ENCODE assay signal across 7 mouse cellular contexts in genomic region chr17:84179973-84180365, GRCm38 (mm10). TPM values are rescaled to one million over a fixed set of nuclear protein-coding genes. Genes with fewer than 3 reads are reported as not detected.
DNase-seq lines count a peak whose midpoint lies in the region; ATAC-seq and TF ChIP-seq lines count a peak whose summit lies in the region.

No protein-coding gene starts in this region.

- 76% methylated on average over 4 of the region's 4 CpGs for WGBS in liver, embryonic 11.5 days
- 43% methylated on average over 4 of the region's 4 CpGs for WGBS in bone marrow, adult 2 months
- WGBS in heart, embryonic 10.5 days, result 90% methylated on average over 4 of the region's 4 CpGs
- 70% methylated on average over 4 of the region's 4 CpGs for WGBS in liver, embryonic 12.5 days (ENCODE audit: insufficient replicate concordance)
- 89% methylated on average over 4 of the region's 4 CpGs for WGBS in midbrain, embryonic 14.5 days

- no peak overlapping the region; the same call in 1 of the 2 replicates for H3K9ac ChIP-seq in liver, embryonic 11.5 days (ENCODE audit: low read depth, low read length)
- peak overlapping the region; percentile 55 for H3K9ac ChIP-seq in liver, embryonic 12.5 days
- H3K9ac ChIP-seq in midbrain, embryonic 14.5 days (replicated peaks; ENCODE audit: low read length), result no peak overlapping the region; the same call in 1 of the 2 replicates

- H3K27ac ChIP-seq in liver, embryonic 11.5 days (ENCODE audit: low read depth, low read length), result peak overlapping the region; percentile 92
- H3K27ac ChIP-seq in bone marrow, adult 2 months (ENCODE audit: control insufficient read depth, insufficient read depth, low read depth, low read length, poor library complexity), result peak overlapping the region; percentile 97
- H3K27ac ChIP-seq in heart, embryonic 10.5 days, result peak overlapping the region; percentile 73; the same call in 1 of the 2 replicates
- H3K27ac ChIP-seq in liver, embryonic 12.5 days, result peak overlapping the region; percentile 88
- no peak overlapping the region for H3K27ac ChIP-seq in midbrain, embryonic 14.5 days (replicated peaks; ENCODE audit: low read depth, low read length)

- H3K27me3 ChIP-seq in liver, embryonic 11.5 days (replicated peaks; ENCODE audit: control insufficient read depth, insufficient read depth, low read length), result no peaks in the 10 kb centered on the region
- no peaks in the 10 kb centered on the region for H3K27me3 ChIP-seq in heart, embryonic 10.5 days (ENCODE audit: insufficient read depth, poor library complexity, severe bottlenecking)
- no peaks in the 10 kb centered on the region for H3K27me3 ChIP-seq in liver, embryonic 12.5 days (replicated peaks)
- no peaks in the 10 kb centered on the region for H3K27me3 ChIP-seq in midbrain, embryonic 14.5 days (ENCODE audit: control insufficient read depth, insufficient read depth, low read length)

- peaks cover 47% of the 10 kb centered on the region for H3K4me1 ChIP-seq in liver, embryonic 11.5 days (replicated peaks; ENCODE audit: control insufficient read depth, insufficient read depth, low read length)
- peaks cover 8% of the 10 kb centered on the region for H3K4me1 ChIP-seq in bone marrow, adult 2 months (ENCODE audit: control insufficient read depth, insufficient read depth, low read length)
- H3K4me1 ChIP-seq in heart, embryonic 10.5 days, result peaks cover 50% of the 10 kb centered on the region
- H3K4me1 ChIP-seq in liver, embryonic 12.5 days, result peaks cover 72% of the 10 kb centered on the region
- 0 out of 2 replicates have a peak, but pooled peaks cover 9% of the 10 kb centered on the region for H3K4me1 ChIP-seq in midbrain, embryonic 14.5 days (ENCODE audit: control insufficient read depth, insufficient read depth, low read length)

- H3K36me3 ChIP-seq in liver, embryonic 11.5 days (ENCODE audit: control insufficient read depth, insufficient read depth, low read length), result peaks cover 2% of the 10 kb centered on the region; the same call in 1 of the 2 replicates
- H3K36me3 ChIP-seq in heart, embryonic 10.5 days, result peaks cover 7% of the 10 kb centered on the region; the same call in 1 of the 2 replicates
- H3K36me3 ChIP-seq in liver, embryonic 12.5 days, result peaks cover 8% of the 10 kb centered on the region
- H3K36me3 ChIP-seq in midbrain, embryonic 14.5 days (ENCODE audit: control insufficient read depth, insufficient read depth, low read length), result no peaks in the 10 kb centered on the region

- no peaks in the 10 kb centered on the region for H3K9me3 ChIP-seq in liver, embryonic 11.5 days (ENCODE audit: control insufficient read depth, low read length)
- H3K9me3 ChIP-seq in heart, embryonic 10.5 days, result peaks cover 6% of the 10 kb centered on the region; the same call in 1 of the 2 replicates
- H3K9me3 ChIP-seq in liver, embryonic 12.5 days (replicated peaks), result peaks cover 6% of the 10 kb centered on the region; the same call in 1 of the 2 replicates
- H3K9me3 ChIP-seq in midbrain, embryonic 14.5 days (ENCODE audit: control insufficient read depth, low read length), result no peaks in the 10 kb centered on the region

- H3K4me2 ChIP-seq in liver, embryonic 11.5 days, result peak overlapping the region; percentile 71
- H3K4me2 ChIP-seq in liver, embryonic 12.5 days, result peak overlapping the region; percentile 79; the same call in 1 of the 2 replicates
- H3K4me2 ChIP-seq in midbrain, embryonic 14.5 days (ENCODE audit: low read length), result no peak overlapping the region

- DNase-seq in liver, embryonic 11.5 days (ENCODE audit: low spot score), result peak; percentile 31
- DNase-seq in liver, result no peak
- DNase-seq in heart, embryonic 10.5 days (ENCODE audit: low spot score), result no peak
- DNase-seq in layer of hippocampus, adult 9-10 months (ENCODE audit: low spot score), result no peak
- DNase-seq in midbrain, embryonic 14.5 days, result no peak

- no peak for TF ChIP-seq CTCF in bone marrow, adult 2 months (IDR thresholded peaks at IDR 0.05; ENCODE audit: control insufficient read depth, insufficient read depth, low read length)

- no peak for ATAC-seq in liver, embryonic 11.5 days (replicated peaks; ENCODE audit: low FRiP score)
- no peak for ATAC-seq in liver, embryonic 12.5 days
- ATAC-seq in midbrain, embryonic 14.5 days (ENCODE audit: low FRiP score, low TSS enrichment), result no peak

- no peak for TF ChIP-seq POLR2A in bone marrow, adult 2 months (IDR thresholded peaks at IDR 0.05; ENCODE audit: borderline replicate concordance, control insufficient read depth, low read depth, low read length)

- no peak overlapping the region for H3K4me3 ChIP-seq in liver, embryonic 11.5 days (ENCODE audit: low read depth, low read length)
- no peak overlapping the region for H3K4me3 ChIP-seq in bone marrow, adult 2 months (replicated peaks; ENCODE audit: control insufficient read depth, low read depth, low read length)
- H3K4me3 ChIP-seq in heart, embryonic 10.5 days, result no peak overlapping the region
- no peak overlapping the region for H3K4me3 ChIP-seq in liver, embryonic 12.5 days
- H3K4me3 ChIP-seq in midbrain, embryonic 14.5 days (replicated peaks; ENCODE audit: low read depth, low read length), result no peak overlapping the region

RNA-seq across cellular contexts. Expression of gene Zfp36l2, which starts 7.8 kb away (rescaled TPM):
- 24.7 and 26.7 TPM in 2 replicates for polyA plus RNA-seq in liver, embryonic 11.5 days (2014; fragmentation: Nextera tagmentation; extraction: Ambion mirVana)
- polyA plus RNA-seq in bone marrow, adult 2 months (2011; ENCODE audit: insufficient read depth, insufficient read length, low replicate concordance, missing spikeins), result 45.8 and 74.0 TPM in 2 replicates
- polyA plus RNA-seq in heart, embryonic 10.5 days (2016; fragmentation: Nextera tagmentation; extraction: Ambion mirVana), result 5.2 and 10.4 TPM in 2 replicates
- 19.5 and 20.0 TPM in 2 replicates for polyA plus RNA-seq in liver, embryonic 12.5 days (2016; fragmentation: Nextera tagmentation; extraction: Ambion mirVana)
- polyA plus RNA-seq in midbrain, embryonic 14.5 days (2014; fragmentation: Nextera tagmentation; extraction: Ambion mirVana), result 4.6 and 6.4 TPM in 2 replicates
